Mouse (Mus musculus): ENCODE results near the gene Fam189a1. TPM values are rescaled to one million over a fixed set of nuclear protein-coding genes. Genes with fewer than 3 reads are reported as not detected.

The Fam189a1 gene
- polyA plus RNA-seq, 2 experiments: 0.02 TPM; not detected in 1

- H3K9ac ChIP-seq (replicated peaks): no peak overlapping the region
- H3K27ac ChIP-seq: no peak overlapping the region
- TF ChIP-seq CTCF (IDR thresholded peaks at IDR 0.05; ENCODE audit: low read depth) (no peak), EP300 (IDR thresholded peaks at IDR 0.05; ENCODE audit: low read depth) (no peak)
- H3K4me1 ChIP-seq (replicated peaks; ENCODE audit: control insufficient read depth in 2 of 2, insufficient read depth in 2 of 2, low read length in 1 of 2): no peaks in the 10 kb centered on the region
- DNase-seq (ENCODE audit: low read depth in 3 of 3, low spot score in 3 of 3) (no peak), ATAC-seq (ENCODE audit: insufficient read depth) (no peak)
- H3K36me3 ChIP-seq (replicated peaks; ENCODE audit: control insufficient read depth, insufficient read depth, low read depth): no peaks in the 10 kb centered on the region
- no peaks in the 10 kb centered on the region for H3K9me3 ChIP-seq (ENCODE audit: control insufficient read depth, low read length)
- H3K4me2 ChIP-seq (ENCODE audit: low read depth): no peak overlapping the region
- H3K27me3 ChIP-seq (ENCODE audit: control insufficient read depth, insufficient read depth, low read length): no peaks in the 10 kb centered on the region
- WGBS (ENCODE audit: insufficient replicate concordance): 44% methylated on average over 6 of the region's 6 CpGs
- H3K4me3 ChIP-seq (ENCODE audit: insufficient read depth in 1 of 2, low read depth in 2 of 2, low read length in 2 of 2): no peak overlapping the region
Measured at GRCm38 (mm10) chr7:64725967-64726695, 430.2 kb downstream of the Fam189a1 start.

DNA sequence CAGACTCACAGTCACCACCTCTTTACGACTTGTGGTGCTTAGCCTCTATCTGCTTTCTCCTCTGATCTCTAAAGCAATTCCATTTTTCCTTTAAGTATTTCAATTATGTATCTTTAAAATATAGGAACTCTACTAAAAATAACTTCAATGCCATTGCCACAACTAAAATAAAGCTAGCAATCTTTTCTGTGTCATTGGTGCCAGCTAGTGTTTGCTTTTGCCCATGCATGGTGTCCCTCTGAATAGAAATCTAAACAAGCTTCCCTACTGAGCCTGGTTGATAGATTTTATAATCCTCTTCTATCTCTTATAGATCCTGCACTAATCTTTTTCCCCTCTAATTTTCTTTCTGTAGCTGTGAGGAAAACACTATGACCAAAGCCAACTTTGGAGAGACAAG is 432.0 kb downstream of the Fam189a1 start:
- ATAC-seq (ENCODE audit: insufficient read depth): no peak
- Histone ChIP-seq H3K4me1 (replicated peaks; ENCODE audit: control insufficient read depth in 2 of 2, insufficient read depth in 2 of 2, low read length in 1 of 2) (no peaks in the 10 kb centered on the region), H3K9me3 (ENCODE audit: control insufficient read depth, low read length) (no peaks in the 10 kb centered on the region), H3K9ac (replicated peaks) (no peak overlapping the region), H3K27ac (no peak overlapping the region), H3K4me2 (ENCODE audit: low read depth) (no peak overlapping the region), H3K36me3 (replicated peaks; ENCODE audit: control insufficient read depth, insufficient read depth, low read depth) (no peaks in the 10 kb centered on the region), H3K27me3 (ENCODE audit: control insufficient read depth, insufficient read depth, low read length) (no peaks in the 10 kb centered on the region), H3K4me3 (ENCODE audit: insufficient read depth in 1 of 2, low read depth in 2 of 2, low read length in 2 of 2) (no peak overlapping the region)
- no peak for TF ChIP-seq EP300 (IDR thresholded peaks at IDR 0.05; ENCODE audit: low read depth)
- TF ChIP-seq CTCF (IDR thresholded peaks at IDR 0.05; ENCODE audit: low read depth): no peak
- 68% methylated on average over 1 of the region's 1 CpGs for WGBS (ENCODE audit: insufficient replicate concordance)
- DNase-seq (ENCODE audit: low read depth in 3 of 3, low spot score in 3 of 3): no peak

- no peak overlapping the region for H3K27ac ChIP-seq
- ATAC-seq (ENCODE audit: insufficient read depth): no peak
- H3K4me3 ChIP-seq (ENCODE audit: insufficient read depth in 1 of 2, low read depth in 2 of 2, low read length in 2 of 2): no peak overlapping the region
- H3K27me3 ChIP-seq (ENCODE audit: control insufficient read depth, insufficient read depth, low read length): no peaks in the 10 kb centered on the region
- WGBS (ENCODE audit: insufficient replicate concordance): 53% methylated on average over 3 of the region's 3 CpGs
- H3K4me1 ChIP-seq (replicated peaks; ENCODE audit: control insufficient read depth in 2 of 2, insufficient read depth in 2 of 2, low read length in 1 of 2): no peaks in the 10 kb centered on the region
- no peak overlapping the region for H3K4me2 ChIP-seq (ENCODE audit: low read depth)
- no peak overlapping the region for H3K9ac ChIP-seq (replicated peaks)
- TF ChIP-seq CTCF (IDR thresholded peaks at IDR 0.05; ENCODE audit: low read depth) (no peak), EP300 (IDR thresholded peaks at IDR 0.05; ENCODE audit: low read depth) (no peak)
- H3K9me3 ChIP-seq (ENCODE audit: control insufficient read depth, low read length): no peaks in the 10 kb centered on the region
- no peak for DNase-seq (ENCODE audit: low read depth in 3 of 3, low spot score in 3 of 3)
- H3K36me3 ChIP-seq (replicated peaks; ENCODE audit: control insufficient read depth, insufficient read depth, low read depth): no peaks in the 10 kb centered on the region
Measured at GRCm38 (mm10) chr7:64723313-64723712, 433.1 kb downstream of the Fam189a1 start.

- ATAC-seq (ENCODE audit: insufficient read depth): no peak
- TF ChIP-seq EP300 (IDR thresholded peaks at IDR 0.05; ENCODE audit: low read depth): no peak
- TF ChIP-seq CTCF (IDR thresholded peaks at IDR 0.05; ENCODE audit: low read depth): no peak
- no peaks in the 10 kb centered on the region for H3K4me1 ChIP-seq (replicated peaks; ENCODE audit: control insufficient read depth in 2 of 2, insufficient read depth in 2 of 2, low read length in 1 of 2)
Measured at GRCm38 (mm10) chr7:64716286-64716685, 440.1 kb downstream of the Fam189a1 start.

DNA sequence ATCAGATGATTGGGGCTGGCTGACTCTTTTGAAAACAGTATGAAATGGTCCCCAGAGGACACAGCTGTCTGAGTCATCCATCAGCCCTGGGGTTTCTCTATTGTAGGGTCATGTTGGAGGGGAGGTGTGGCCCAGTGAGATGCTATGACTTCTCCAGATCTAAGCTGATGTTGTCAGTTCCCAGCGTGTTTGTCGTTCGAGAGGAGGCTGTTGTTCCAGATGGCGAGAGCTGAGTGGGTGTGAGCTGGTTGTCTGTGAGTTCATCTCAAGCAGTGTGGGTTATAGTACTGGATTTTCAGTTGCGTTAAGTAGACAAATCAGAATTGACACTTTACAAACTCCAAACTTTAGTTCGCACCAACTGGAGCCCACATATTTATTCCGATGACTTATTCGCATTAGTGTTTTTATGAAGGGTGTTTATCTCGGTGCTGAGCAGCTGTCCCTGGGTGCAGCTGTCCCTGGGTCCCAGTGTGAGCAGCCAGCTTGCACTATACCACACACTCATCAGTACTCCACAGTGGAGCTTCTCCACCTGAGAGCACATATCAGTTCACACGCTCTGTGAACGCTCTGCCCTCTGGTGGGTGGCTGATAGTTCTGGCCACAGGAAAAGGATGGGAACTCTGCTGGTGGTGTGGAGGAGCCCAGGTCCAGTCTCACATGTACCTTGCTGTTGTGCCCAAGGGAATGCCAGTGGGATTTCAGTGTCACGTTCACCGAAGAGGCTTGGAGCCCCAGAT is 446.7 kb downstream of the Fam189a1 start:
- Histone ChIP-seq H3K4me2 (ENCODE audit: low read depth) (no peak overlapping the region), H3K4me3 (ENCODE audit: insufficient read depth in 1 of 2, low read depth in 2 of 2, low read length in 2 of 2) (no peak overlapping the region), H3K27ac (no peak overlapping the region), H3K4me1 (replicated peaks; ENCODE audit: control insufficient read depth in 2 of 2, insufficient read depth in 2 of 2, low read length in 1 of 2) (no peaks in the 10 kb centered on the region), H3K27me3 (ENCODE audit: control insufficient read depth, insufficient read depth, low read length) (no peaks in the 10 kb centered on the region), H3K9ac (replicated peaks) (no peak overlapping the region), H3K36me3 (replicated peaks; ENCODE audit: control insufficient read depth, insufficient read depth, low read depth) (no peaks in the 10 kb centered on the region), H3K9me3 (ENCODE audit: control insufficient read depth, low read length) (no peaks in the 10 kb centered on the region)
- ATAC-seq (ENCODE audit: insufficient read depth) (no peak), DNase-seq (ENCODE audit: low read depth in 3 of 3, low spot score in 3 of 3) (no peak)
- TF ChIP-seq CTCF (IDR thresholded peaks at IDR 0.05; ENCODE audit: low read depth) (peak; percentile 32; the same call in 1 of the 2 replicates), EP300 (IDR thresholded peaks at IDR 0.05; ENCODE audit: low read depth) (no peak)
- 69% methylated on average over 13 of the region's 13 CpGs for WGBS (ENCODE audit: insufficient replicate concordance)

More at GRCm38 (mm10) chr7:64716286-64716685, 440.1 kb downstream of the Fam189a1 start:
- Histone ChIP-seq H3K36me3 (replicated peaks; ENCODE audit: control insufficient read depth, insufficient read depth, low read depth) (no peaks in the 10 kb centered on the region), H3K4me2 (ENCODE audit: low read depth) (no peak overlapping the region), H3K27ac (no peak overlapping the region), H3K9ac (replicated peaks) (no peak overlapping the region), H3K27me3 (ENCODE audit: control insufficient read depth, insufficient read depth, low read length) (no peaks in the 10 kb centered on the region), H3K4me3 (ENCODE audit: insufficient read depth in 1 of 2, low read depth in 2 of 2, low read length in 2 of 2) (no peak overlapping the region), H3K9me3 (ENCODE audit: control insufficient read depth, low read length) (no peaks in the 10 kb centered on the region)
- WGBS (ENCODE audit: insufficient replicate concordance): 66% methylated on average over 2 of the region's 2 CpGs
- DNase-seq (ENCODE audit: low read depth in 3 of 3, low spot score in 3 of 3): no peak

All from liver, embryonic 14.5 days (tissue).